Mouse (Mus musculus): ENCODE measurements around the gene Prl8a2.

Gene Prl8a2

GRCm38 (mm10) chr13:27345373-27345772 lies at the start of gene Prl8a2:
Prl8a2 (plus strand) TSS chr13:27345673.
- DNase-seq (ENCODE audit: low read depth) = no peak

GRCm38 (mm10) chr13:27312334-27313225 lies 32.9 kb upstream of the Prl8a2 start, which contains the start of gene Prl6a1:
Prl6a1 (plus strand) TSS chr13:27312627.
- no peak for DNase-seq (ENCODE audit: low read depth)

- no peak for DNase-seq (ENCODE audit: low read depth)
Measured at GRCm38 (mm10) chr13:27334989-27335388, 10.5 kb upstream of the Prl8a2 start.

GRCm38 (mm10) chr13:27342733-27343275 lies 2.7 kb upstream of the Prl8a2 start:
- DNase-seq (ENCODE audit: low read depth) = no peak

GRCm38 (mm10) chr13:27390746-27391145 lies 45.3 kb downstream of the Prl8a2 start, which contains the start of gene Prl2b1:
Prl2b1 (minus strand) TSS chr13:27390846.
- no peak for DNase-seq (ENCODE audit: low read depth)

DNA sequence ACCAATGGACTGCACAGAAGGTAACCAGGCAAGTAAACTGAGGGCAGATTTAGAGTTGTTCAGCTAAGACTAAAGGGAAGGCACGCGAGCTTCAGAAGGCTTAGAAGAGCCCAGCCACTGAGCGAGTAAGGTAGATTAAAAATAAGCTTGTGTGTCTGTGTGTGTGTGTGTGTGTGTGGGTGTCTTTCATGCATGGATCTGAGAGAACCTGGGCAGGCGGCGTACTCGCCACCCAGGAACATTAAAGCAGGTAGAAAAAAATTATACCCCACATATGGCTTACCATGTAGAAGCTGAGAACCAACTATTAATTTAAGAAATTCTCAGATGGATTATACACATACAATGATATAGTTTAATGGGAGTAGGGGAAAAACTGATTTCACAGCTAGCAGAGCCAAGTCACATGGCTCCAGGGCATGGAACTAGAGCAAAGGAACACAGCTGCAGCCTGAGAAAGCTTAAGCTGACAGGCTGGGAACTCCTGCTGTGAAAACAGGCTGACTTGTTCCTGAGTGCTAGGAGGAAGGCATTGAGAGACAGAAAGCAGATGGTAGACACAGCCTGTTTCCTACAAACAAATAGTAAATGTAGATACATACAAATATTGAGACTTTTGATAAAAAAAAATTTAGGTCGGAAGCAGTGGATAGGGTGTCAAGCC lies 53.7 kb downstream of the Prl8a2 start:
- no peak for DNase-seq (ENCODE audit: low read depth)
